Mouse (Mus musculus): ENCODE results near the gene Endov.

Endov gene

GRCm38 (mm10) chr11:119545741-119546495, 54.8 kb downstream of the Endov start:
- no peak for DNase-seq (ENCODE audit: low spot score)

GRCm38 (mm10) chr11:119546496-119547182, 55.5 kb downstream of the Endov start:
- no peak for DNase-seq (ENCODE audit: low spot score)

GRCm38 (mm10) chr11:119547183-119547921, 56.2 kb downstream of the Endov start, which contains the start of gene Nptx1:
Gene Nptx1 (minus strand): TSS chr11:119547753.
- no peak for DNase-seq (ENCODE audit: low spot score)

- no peak for DNase-seq (ENCODE audit: low spot score)
These were observed 56.9 kb downstream of the Endov start for GRCm38 (mm10) chr11:119547951-119548591.

GRCm38 (mm10) chr11:119548741-119549370, 57.7 kb downstream of the Endov start:
- no peak for DNase-seq (ENCODE audit: low spot score)

- no peak for DNase-seq (ENCODE audit: low spot score)
These were observed 58.2 kb downstream of the Endov start for GRCm38 (mm10) chr11:119549371-119549811.

GRCm38 (mm10) chr11:119550546-119551335, 59.6 kb downstream of the Endov start:
- DNase-seq (ENCODE audit: low spot score), result no peak

GRCm38 (mm10) chr11:119551468-119551867, 60.3 kb downstream of the Endov start:
- no peak for DNase-seq (ENCODE audit: low spot score)

GRCm38 (mm10) chr11:119552301-119552700, 61.2 kb downstream of the Endov start:
- DNase-seq (ENCODE audit: low spot score), result no peak

- DNase-seq (ENCODE audit: low spot score), result no peak
These were observed 62.0 kb downstream of the Endov start for GRCm38 (mm10) chr11:119552902-119553802.

- no peak for DNase-seq (ENCODE audit: low spot score)
These were observed 63.6 kb downstream of the Endov start for GRCm38 (mm10) chr11:119554706-119555105.

GRCm38 (mm10) chr11:119555170-119555569, 64.0 kb downstream of the Endov start:
- no peak for DNase-seq (ENCODE audit: low spot score)

GRCm38 (mm10) chr11:119557940-119558869, 67.1 kb downstream of the Endov start:
- no peak for DNase-seq (ENCODE audit: low spot score)

- no peak for DNase-seq (ENCODE audit: low spot score)
These were observed 67.9 kb downstream of the Endov start for GRCm38 (mm10) chr11:119558870-119559610.

All from ovary, postnatal 10 days (tissue).